Mouse (Mus musculus) lung, embryonic 14.5 days (tissue): ENCODE results near the gene Dgkd. TPM values are rescaled to one million over a fixed set of nuclear protein-coding genes. Genes with fewer than 3 reads are reported as not detected.

Source experiments
- ATAC-seq: fragments of 200-750 bp; cut with Nextera tagmentation; 2 replicates; pipeline ENCODE4 v1.8.0; 2017; ENCODE audit warnings: mild to moderate bottlenecking, moderate TSS enrichment, moderate library complexity; ENCODE audit not compliant: insufficient read depth
- DNase-seq: peaks from one replicate; pipeline ENCODE4 v3.0.0-alpha.2; 2015
- H3K27ac ChIP-seq: fragments of 300-500 bp; sonication (generic); 2 replicates; pipeline ENCODE4 v1.5.1; 2014; ENCODE audit warnings: low read depth, mild to moderate bottlenecking, moderate library complexity
- H3K27me3 ChIP-seq: fragments of 300-500 bp; sonication (generic); 2 replicates; pipeline ENCODE4 v1.6.1; 2014; ENCODE audit warnings: low read length, control low read depth; ENCODE audit not compliant: insufficient read depth
- H3K36me3 ChIP-seq: fragments of 300-500 bp; sonication (generic); 2 replicates; pipeline ENCODE4 v1.6.1; 2014; ENCODE audit warnings: control low read depth; ENCODE audit not compliant: insufficient read depth
- H3K4me1 ChIP-seq: fragments of 300-500 bp; sonication (generic); 2 replicates; pipeline ENCODE4 v1.6.1; 2014; ENCODE audit warnings: antibody characterized with exemption, control low read depth; ENCODE audit not compliant: insufficient read depth
- H3K4me2 ChIP-seq: fragments of 300-500 bp; sonication (generic); 2 replicates; pipeline ENCODE4 v1.6.1; 2014; ENCODE audit warnings: mild to moderate bottlenecking
- H3K4me3 ChIP-seq: fragments of 300-500 bp; sonication (generic); 2 replicates; pipeline ENCODE4 v1.5.1; 2014; ENCODE audit warnings: low read depth, low read length
- H3K9ac ChIP-seq: fragments of 300-500 bp; sonication (generic); 2 replicates; pipeline ENCODE4 v1.6.1; 2014
- H3K9me3 ChIP-seq: fragments of 300-500 bp; sonication (generic); 2 replicates; pipeline ENCODE4 v1.6.1; 2016; ENCODE audit warnings: low read depth, low read length, control low read depth
- CTCF ChIP-seq: IDR thresholded peaks from 2 replicates; pipeline ENCODE4 v1.5.1; 2016; ENCODE audit warnings: antibody characterized with exemption, low read depth
- WGBS: fragments of 180-500 bp; shearing (Covaris S2); extraction: QIAGEN DNeasy Blood & Tissue Kit; methylation state at CpG from one replicate; pipeline ENCODE4 v1.1.7; 2014; 5-methylcytosine and 5-hydroxymethylcytosine counted together
- polyA plus RNA-seq: library from polyadenylated mRNA; unstranded; fragments of >200 nt; fragmentation: Nextera tagmentation; extraction: Ambion mirVana; gene quantifications from 2 replicates; pipeline ENCODE4 v1.2.1, GENCODE M21; 2014

Gene Dgkd
- polyA plus RNA-seq, 1 experiment from 2014 or later, result 36.1 TPM

DNA sequence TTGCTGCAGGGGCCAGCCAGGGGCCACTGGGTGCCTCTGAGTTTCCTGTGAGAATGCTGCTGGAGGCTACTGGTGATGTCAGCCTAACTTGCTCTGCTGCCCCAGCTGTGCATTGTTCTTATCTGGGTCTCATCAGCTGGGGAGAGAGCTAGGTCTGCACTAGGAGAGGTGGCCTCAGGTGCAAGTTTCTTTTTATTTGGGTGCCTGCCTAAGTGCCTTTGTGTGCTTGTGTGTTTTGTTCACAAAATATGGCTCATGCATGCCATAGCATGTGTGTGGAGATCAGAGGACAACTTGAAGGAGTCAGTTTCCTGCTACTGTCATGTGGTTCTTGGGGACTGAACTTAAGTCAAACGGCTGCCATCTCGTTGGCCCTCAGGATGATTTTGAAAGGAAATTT is 46.6 kb downstream of the Dgkd start:
- WGBS, result 71% methylated on average over 2 of the region's 2 CpGs
- TF ChIP-seq CTCF, result no peak
- DNase-seq (peak; percentile 10), ATAC-seq (no peak)
- H3K27me3 ChIP-seq, result no peaks in the 10 kb centered on the region
- H3K36me3 ChIP-seq, result no peaks in the 10 kb centered on the region
- no peak overlapping the region for H3K4me3 ChIP-seq
- no peak overlapping the region for H3K4me2 ChIP-seq
- H3K4me1 ChIP-seq, result no peaks in the 10 kb centered on the region
- H3K9ac ChIP-seq, result no peak overlapping the region
- no peak overlapping the region for H3K27ac ChIP-seq
- no peaks in the 10 kb centered on the region for H3K9me3 ChIP-seq

DNA sequence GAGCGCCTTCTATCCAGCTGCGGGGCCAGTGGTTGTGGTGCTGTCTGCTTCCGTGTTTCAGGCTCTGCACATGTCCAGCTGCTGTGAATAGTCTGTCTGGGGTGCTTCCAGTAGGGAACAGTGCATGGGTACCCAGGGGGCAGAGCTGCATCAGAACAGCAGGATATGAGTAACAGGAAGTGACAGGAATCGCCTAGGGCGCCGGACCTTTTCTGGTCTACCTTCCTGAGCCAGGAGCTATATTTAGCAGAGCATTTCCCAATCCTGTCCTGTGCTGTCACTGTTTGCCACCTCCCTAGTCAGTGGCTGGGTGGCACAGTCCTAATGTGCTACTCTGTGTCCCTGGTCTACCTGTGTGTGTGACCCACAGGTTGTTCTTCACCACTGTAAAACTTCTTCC is 47.9 kb downstream of the Dgkd start:
- ATAC-seq (peak; percentile 44; the same call in 1 of the 2 replicates), DNase-seq (peak; percentile 23)
- H3K9ac ChIP-seq, result no peak overlapping the region
- TF ChIP-seq CTCF, result no peak
- no peak overlapping the region for H3K4me3 ChIP-seq
- H3K27ac ChIP-seq, result no peak overlapping the region
- H3K36me3 ChIP-seq, result no peaks in the 10 kb centered on the region
- no peaks in the 10 kb centered on the region for H3K9me3 ChIP-seq
- WGBS, result 78% methylated on average over 6 of the region's 6 CpGs
- no peaks in the 10 kb centered on the region for H3K4me1 ChIP-seq
- H3K27me3 ChIP-seq, result no peaks in the 10 kb centered on the region
- H3K4me2 ChIP-seq, result no peak overlapping the region

DNA sequence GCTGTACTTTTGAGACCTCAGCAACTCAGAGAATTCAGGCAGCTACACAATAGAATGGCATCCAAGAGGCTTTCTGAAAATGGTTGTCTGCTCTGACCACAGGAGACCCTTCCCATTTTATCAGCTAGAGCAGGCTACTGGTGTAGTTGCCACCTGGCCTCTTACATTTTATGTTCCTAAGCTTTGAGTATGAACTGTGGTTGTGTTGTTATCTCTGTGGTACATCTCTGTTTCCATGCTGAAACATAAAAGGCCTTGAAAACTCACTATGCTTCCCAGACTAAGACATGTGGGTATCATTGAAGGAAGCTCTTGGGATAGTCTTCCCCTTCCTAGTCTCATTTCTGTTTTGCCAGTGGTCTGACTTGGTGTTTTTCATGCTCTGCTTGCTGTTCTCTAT is 49.1 kb downstream of the Dgkd start:
- Histone ChIP-seq H3K27ac (no peak overlapping the region), H3K9ac (no peak overlapping the region), H3K4me2 (no peak overlapping the region), H3K4me3 (no peak overlapping the region), H3K4me1 (no peaks in the 10 kb centered on the region), H3K36me3 (no peaks in the 10 kb centered on the region), H3K27me3 (no peaks in the 10 kb centered on the region), H3K9me3 (no peaks in the 10 kb centered on the region)
- DNase-seq (no peak), ATAC-seq (no peak)
- no peak for TF ChIP-seq CTCF

DNA sequence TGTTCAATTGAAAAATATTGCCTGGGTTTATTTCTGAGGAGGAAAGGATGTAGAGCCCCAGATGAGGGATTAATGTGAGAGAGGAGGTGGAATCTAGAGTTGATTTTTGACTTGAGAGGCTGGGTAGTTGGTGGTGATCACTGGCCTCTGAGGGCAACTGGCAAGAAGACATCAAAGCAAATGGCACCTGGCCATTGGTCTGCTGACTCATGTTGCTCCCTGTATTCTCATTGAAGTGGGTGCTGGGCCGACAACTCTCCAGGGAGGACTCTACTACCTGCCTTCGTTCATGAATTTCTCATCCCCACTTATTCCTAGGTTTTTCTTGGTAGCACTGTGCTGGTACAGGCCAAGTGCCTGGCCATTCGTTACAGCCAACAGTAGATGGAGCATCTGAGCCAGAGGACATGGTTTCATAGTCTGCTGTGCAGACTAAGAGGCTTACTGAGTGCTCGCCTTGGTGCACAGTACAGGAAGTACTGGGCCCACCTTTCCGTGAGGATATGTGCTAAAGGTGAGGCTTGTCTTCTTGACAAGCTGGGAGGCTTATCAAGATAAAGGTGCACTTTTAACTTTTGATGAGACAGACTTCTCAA is 53.4 kb downstream of the Dgkd start:
- Histone ChIP-seq H3K27me3 (no peaks in the 10 kb centered on the region), H3K4me3 (no peak overlapping the region), H3K36me3 (peaks cover 11% of the 10 kb centered on the region; the same call in 1 of the 2 replicates), H3K27ac (no peak overlapping the region), H3K4me1 (no peaks in the 10 kb centered on the region), H3K9me3 (no peaks in the 10 kb centered on the region), H3K4me2 (no peak overlapping the region), H3K9ac (no peak overlapping the region)
- DNase-seq (no peak), ATAC-seq (no peak)
- WGBS, result 78% methylated on average over 5 of the region's 5 CpGs
- TF ChIP-seq CTCF, result no peak

DNA sequence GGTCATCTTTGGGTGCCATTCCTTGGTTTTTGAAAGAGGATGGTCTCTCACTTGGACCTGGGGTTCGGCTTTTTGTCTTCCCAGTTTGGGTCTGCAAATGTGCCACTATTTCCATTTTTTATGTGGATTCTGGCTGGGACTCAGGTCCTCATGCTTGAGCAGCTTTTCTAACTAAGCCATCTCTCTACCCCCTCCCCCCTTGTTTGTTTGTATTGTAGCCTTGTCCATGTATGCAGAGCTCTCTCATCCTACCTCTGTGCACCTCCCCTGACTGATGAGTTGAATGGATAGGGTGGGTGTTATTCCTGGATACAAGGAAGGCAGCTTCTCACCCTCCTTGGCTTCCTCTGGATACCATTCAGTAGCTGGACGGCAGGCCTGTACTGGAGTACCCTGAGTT is 54.9 kb downstream of the Dgkd start:
- Histone ChIP-seq H3K4me1 (no peaks in the 10 kb centered on the region), H3K36me3 (peaks cover 11% of the 10 kb centered on the region; the same call in 1 of the 2 replicates), H3K9me3 (no peaks in the 10 kb centered on the region), H3K27ac (no peak overlapping the region), H3K4me3 (no peak overlapping the region), H3K9ac (no peak overlapping the region), H3K27me3 (no peaks in the 10 kb centered on the region), H3K4me2 (no peak overlapping the region)
- no peak for ATAC-seq
- DNase-seq, result no peak
- no peak for TF ChIP-seq CTCF
- WGBS, result 83% methylated on average over 2 of the region's 2 CpGs

DNA sequence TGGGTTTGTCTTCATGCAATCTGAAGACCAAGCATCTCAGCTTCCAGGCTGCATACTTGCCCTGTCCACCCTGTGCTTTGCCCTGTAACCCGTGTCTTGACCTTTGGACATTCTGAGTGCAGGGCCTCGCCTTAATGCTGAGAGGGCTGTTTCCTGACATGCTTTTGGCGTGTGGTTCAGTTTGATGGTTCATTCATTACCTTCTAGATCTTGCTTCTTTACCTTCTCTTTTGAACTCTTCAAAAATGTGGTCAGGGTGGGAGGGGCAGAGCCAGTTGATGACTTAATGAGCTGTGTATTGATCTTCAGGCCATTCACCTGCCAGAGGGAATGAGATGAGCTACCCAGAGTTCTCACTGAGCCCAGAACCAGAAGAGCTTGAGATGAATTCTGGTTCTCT is 55.6 kb downstream of the Dgkd start:
- Histone ChIP-seq H3K4me3 (no peak overlapping the region), H3K4me2 (no peak overlapping the region), H3K9me3 (no peaks in the 10 kb centered on the region), H3K27me3 (no peaks in the 10 kb centered on the region), H3K27ac (no peak overlapping the region), H3K36me3 (peaks cover 11% of the 10 kb centered on the region; the same call in 1 of the 2 replicates), H3K4me1 (no peaks in the 10 kb centered on the region), H3K9ac (no peak overlapping the region)
- ATAC-seq, result no peak
- no peak for DNase-seq
- 70% methylated on average over 3 of the region's 3 CpGs for WGBS
- no peak for TF ChIP-seq CTCF

DNA sequence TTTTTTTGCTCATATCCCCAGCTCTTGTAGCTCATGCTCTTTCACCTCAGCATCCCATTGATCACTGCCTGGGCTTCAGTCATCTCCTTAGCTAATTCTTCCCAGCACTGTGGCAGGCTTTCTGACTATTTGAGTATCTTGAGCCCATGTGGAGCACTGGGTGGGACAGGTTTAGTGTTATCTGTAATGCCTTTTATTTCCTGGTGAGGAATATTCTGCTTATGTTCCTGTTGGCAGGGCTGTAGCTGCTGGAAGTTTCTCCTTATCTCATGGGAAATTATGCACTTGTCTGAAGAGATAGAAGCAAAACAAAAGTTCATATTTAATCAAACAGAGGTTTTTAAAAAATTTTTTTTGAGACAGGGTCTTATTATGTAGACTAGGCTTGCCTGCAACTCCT is 56.5 kb downstream of the Dgkd start:
- Histone ChIP-seq H3K9me3 (no peaks in the 10 kb centered on the region), H3K9ac (no peak overlapping the region), H3K4me2 (no peak overlapping the region), H3K27me3 (no peaks in the 10 kb centered on the region), H3K4me1 (no peaks in the 10 kb centered on the region), H3K4me3 (no peak overlapping the region), H3K36me3 (peaks cover 11% of the 10 kb centered on the region), H3K27ac (no peak overlapping the region)
- DNase-seq, result no peak
- ATAC-seq, result no peak
- TF ChIP-seq CTCF, result no peak

DNA sequence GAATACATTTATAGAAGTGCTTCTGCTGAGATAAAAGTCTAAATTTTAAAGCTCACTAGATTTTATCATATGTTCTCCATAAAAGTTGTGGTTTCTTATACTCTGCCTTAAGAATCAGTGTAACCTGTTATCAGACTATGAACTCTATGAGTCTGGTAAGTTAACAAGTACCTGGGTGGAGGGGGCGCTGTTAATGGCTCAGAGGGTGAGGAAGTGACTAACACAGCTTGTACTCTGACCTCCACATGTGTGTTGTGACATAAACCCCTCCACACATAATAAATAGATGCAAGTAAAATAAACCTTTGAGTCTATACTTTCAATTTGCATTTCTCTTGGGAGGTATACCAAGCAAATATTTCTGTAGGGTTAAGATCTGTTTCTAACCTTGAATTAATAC is 57.3 kb downstream of the Dgkd start:
- no peaks in the 10 kb centered on the region for H3K4me1 ChIP-seq
- H3K9me3 ChIP-seq, result no peaks in the 10 kb centered on the region
- H3K4me2 ChIP-seq, result no peak overlapping the region
- H3K4me3 ChIP-seq, result no peak overlapping the region
- ATAC-seq, result no peak
- no peaks in the 10 kb centered on the region for H3K27me3 ChIP-seq
- H3K36me3 ChIP-seq, result peaks cover 19% of the 10 kb centered on the region
- no peak for TF ChIP-seq CTCF
- H3K9ac ChIP-seq, result no peak overlapping the region
- 86% methylated on average over 1 of the region's 1 CpGs for WGBS
- DNase-seq, result no peak
- no peak overlapping the region for H3K27ac ChIP-seq
